Mouse (Mus musculus): Measurements from ENCODE around the gene Yeats2. TPM values are rescaled to one million over a fixed set of nuclear protein-coding genes. Genes with fewer than 3 reads are reported as not detected.

The Yeats2 gene
- polyA plus RNA-seq, 1 experiment from 2014 or later, result 35.8 TPM

- Histone ChIP-seq H3K36me3 (replicated peaks; ENCODE audit: control insufficient read depth, insufficient read depth, low read depth, low read length) (peaks cover 11% of the 10 kb centered on the region), H3K27me3 (ENCODE audit: control insufficient read depth, insufficient read depth, low read length) (no peaks in the 10 kb centered on the region), H3K4me2 (ENCODE audit: low read depth, low read length) (no peak overlapping the region), H3K9me3 (replicated peaks; ENCODE audit: control insufficient read depth, low read length) (no peaks in the 10 kb centered on the region), H3K27ac (replicated peaks; ENCODE audit: low read depth, low read length) (no peak overlapping the region), H3K9ac (replicated peaks; ENCODE audit: low read length) (no peak overlapping the region), H3K4me3 (ENCODE audit: low read depth, low read length) (no peak overlapping the region), H3K4me1 (ENCODE audit: control insufficient read depth, insufficient read depth, low read length) (no peaks in the 10 kb centered on the region)
- no peak for ATAC-seq (replicated peaks; ENCODE audit: insufficient number of reproducible peaks, low FRiP score, low TSS enrichment, low read depth)
- 82% methylated on average over 2 of the region's 2 CpGs for WGBS
- DNase-seq (ENCODE audit: low spot score), result no peak
Observed at GRCm38 (mm10) chr16:20160130-20160529, 19.3 kb downstream of the Yeats2 start.

GRCm38 (mm10) chr16:20169071-20169470, 28.2 kb downstream of the Yeats2 start:
- H3K36me3 ChIP-seq (replicated peaks; ENCODE audit: control insufficient read depth, insufficient read depth, low read depth, low read length), result peaks cover 3% of the 10 kb centered on the region; the same call in 1 of the 2 replicates
- H3K27me3 ChIP-seq (ENCODE audit: control insufficient read depth, insufficient read depth, low read length), result no peaks in the 10 kb centered on the region
- no peak for DNase-seq (ENCODE audit: low spot score)
- no peak overlapping the region for H3K27ac ChIP-seq (replicated peaks; ENCODE audit: low read depth, low read length)
- ATAC-seq (replicated peaks; ENCODE audit: insufficient number of reproducible peaks, low FRiP score, low TSS enrichment, low read depth), result no peak
- H3K4me2 ChIP-seq (ENCODE audit: low read depth, low read length), result no peak overlapping the region
- H3K9ac ChIP-seq (replicated peaks; ENCODE audit: low read length), result no peak overlapping the region
- H3K9me3 ChIP-seq (replicated peaks; ENCODE audit: control insufficient read depth, low read length), result no peaks in the 10 kb centered on the region
- H3K4me1 ChIP-seq (ENCODE audit: control insufficient read depth, insufficient read depth, low read length), result no peaks in the 10 kb centered on the region
- H3K4me3 ChIP-seq (ENCODE audit: low read depth, low read length), result no peak overlapping the region
- WGBS, result 94% methylated on average over 3 of the region's 3 CpGs

- H3K9ac ChIP-seq (replicated peaks; ENCODE audit: low read length), result no peak overlapping the region
- 83% methylated on average over 3 of the region's 3 CpGs for WGBS
- DNase-seq (ENCODE audit: low spot score) (no peak), ATAC-seq (replicated peaks; ENCODE audit: insufficient number of reproducible peaks, low FRiP score, low TSS enrichment, low read depth) (no peak)
- peaks cover 7% of the 10 kb centered on the region for H3K36me3 ChIP-seq (replicated peaks; ENCODE audit: control insufficient read depth, insufficient read depth, low read depth, low read length)
- H3K4me2 ChIP-seq (ENCODE audit: low read depth, low read length), result no peak overlapping the region
- H3K4me1 ChIP-seq (ENCODE audit: control insufficient read depth, insufficient read depth, low read length), result no peaks in the 10 kb centered on the region
- no peaks in the 10 kb centered on the region for H3K9me3 ChIP-seq (replicated peaks; ENCODE audit: control insufficient read depth, low read length)
- no peak overlapping the region for H3K27ac ChIP-seq (replicated peaks; ENCODE audit: low read depth, low read length)
- no peaks in the 10 kb centered on the region for H3K27me3 ChIP-seq (ENCODE audit: control insufficient read depth, insufficient read depth, low read length)
- H3K4me3 ChIP-seq (ENCODE audit: low read depth, low read length), result no peak overlapping the region
Observed at GRCm38 (mm10) chr16:20169471-20170106, 28.7 kb downstream of the Yeats2 start.

GRCm38 (mm10) chr16:20179406-20180175, 38.7 kb downstream of the Yeats2 start:
- peaks cover 7% of the 10 kb centered on the region for H3K36me3 ChIP-seq (replicated peaks; ENCODE audit: control insufficient read depth, insufficient read depth, low read depth, low read length)
- H3K4me2 ChIP-seq (ENCODE audit: low read depth, low read length), result no peak overlapping the region
- H3K9me3 ChIP-seq (replicated peaks; ENCODE audit: control insufficient read depth, low read length), result no peaks in the 10 kb centered on the region
- no peak overlapping the region for H3K4me3 ChIP-seq (ENCODE audit: low read depth, low read length)
- no peak for ATAC-seq (replicated peaks; ENCODE audit: insufficient number of reproducible peaks, low FRiP score, low TSS enrichment, low read depth)
- H3K27me3 ChIP-seq (ENCODE audit: control insufficient read depth, insufficient read depth, low read length), result no peaks in the 10 kb centered on the region
- DNase-seq (ENCODE audit: low spot score), result no peak
- no peak overlapping the region for H3K27ac ChIP-seq (replicated peaks; ENCODE audit: low read depth, low read length)
- H3K9ac ChIP-seq (replicated peaks; ENCODE audit: low read length), result no peak overlapping the region
- H3K4me1 ChIP-seq (ENCODE audit: control insufficient read depth, insufficient read depth, low read length), result no peaks in the 10 kb centered on the region
- 85% methylated on average over 23 of the region's 23 CpGs for WGBS

- no peak overlapping the region for H3K4me3 ChIP-seq (ENCODE audit: low read depth, low read length)
- no peak overlapping the region for H3K4me2 ChIP-seq (ENCODE audit: low read depth, low read length)
- H3K9me3 ChIP-seq (replicated peaks; ENCODE audit: control insufficient read depth, low read length), result no peaks in the 10 kb centered on the region
- peak; percentile 34 for DNase-seq (ENCODE audit: low spot score)
- no peak for ATAC-seq (replicated peaks; ENCODE audit: insufficient number of reproducible peaks, low FRiP score, low TSS enrichment, low read depth)
- H3K27ac ChIP-seq (replicated peaks; ENCODE audit: low read depth, low read length), result no peak overlapping the region
- no peak overlapping the region for H3K9ac ChIP-seq (replicated peaks; ENCODE audit: low read length)
- no peaks in the 10 kb centered on the region for H3K4me1 ChIP-seq (ENCODE audit: control insufficient read depth, insufficient read depth, low read length)
- 67% methylated on average over 2 of the region's 2 CpGs for WGBS
- no peaks in the 10 kb centered on the region for H3K27me3 ChIP-seq (ENCODE audit: control insufficient read depth, insufficient read depth, low read length)
- H3K36me3 ChIP-seq (replicated peaks; ENCODE audit: control insufficient read depth, insufficient read depth, low read depth, low read length), result peaks cover 3% of the 10 kb centered on the region
Observed at GRCm38 (mm10) chr16:20185368-20185767, 44.5 kb downstream of the Yeats2 start.

- Histone ChIP-seq H3K27ac (replicated peaks; ENCODE audit: low read depth, low read length) (no peak overlapping the region), H3K4me1 (ENCODE audit: control insufficient read depth, insufficient read depth, low read length) (no peaks in the 10 kb centered on the region), H3K4me3 (ENCODE audit: low read depth, low read length) (no peak overlapping the region), H3K36me3 (replicated peaks; ENCODE audit: control insufficient read depth, insufficient read depth, low read depth, low read length) (peaks cover 7% of the 10 kb centered on the region), H3K9me3 (replicated peaks; ENCODE audit: control insufficient read depth, low read length) (no peaks in the 10 kb centered on the region), H3K4me2 (ENCODE audit: low read depth, low read length) (no peak overlapping the region), H3K27me3 (ENCODE audit: control insufficient read depth, insufficient read depth, low read length) (no peaks in the 10 kb centered on the region), H3K9ac (replicated peaks; ENCODE audit: low read length) (no peak overlapping the region)
- ATAC-seq (replicated peaks; ENCODE audit: insufficient number of reproducible peaks, low FRiP score, low TSS enrichment, low read depth) (no peak), DNase-seq (ENCODE audit: low spot score) (no peak)
- WGBS, result 84% methylated on average over 3 of the region's 3 CpGs
Observed at GRCm38 (mm10) chr16:20191161-20191882, 50.5 kb downstream of the Yeats2 start.

- no peak overlapping the region for H3K9ac ChIP-seq (replicated peaks; ENCODE audit: low read length)
- ATAC-seq (replicated peaks; ENCODE audit: insufficient number of reproducible peaks, low FRiP score, low TSS enrichment, low read depth) (no peak), DNase-seq (ENCODE audit: low spot score) (no peak)
- H3K4me2 ChIP-seq (ENCODE audit: low read depth, low read length), result no peak overlapping the region
- H3K36me3 ChIP-seq (replicated peaks; ENCODE audit: control insufficient read depth, insufficient read depth, low read depth, low read length), result peaks cover 7% of the 10 kb centered on the region
- H3K9me3 ChIP-seq (replicated peaks; ENCODE audit: control insufficient read depth, low read length), result no peaks in the 10 kb centered on the region
- H3K27ac ChIP-seq (replicated peaks; ENCODE audit: low read depth, low read length), result no peak overlapping the region
- H3K4me1 ChIP-seq (ENCODE audit: control insufficient read depth, insufficient read depth, low read length), result no peaks in the 10 kb centered on the region
- no peaks in the 10 kb centered on the region for H3K27me3 ChIP-seq (ENCODE audit: control insufficient read depth, insufficient read depth, low read length)
- no peak overlapping the region for H3K4me3 ChIP-seq (ENCODE audit: low read depth, low read length)
Observed at GRCm38 (mm10) chr16:20192043-20192442, 51.2 kb downstream of the Yeats2 start.

GRCm38 (mm10) chr16:20195546-20195945, 54.7 kb downstream of the Yeats2 start:
- Histone ChIP-seq H3K9ac (replicated peaks; ENCODE audit: low read length) (no peak overlapping the region), H3K4me2 (ENCODE audit: low read depth, low read length) (no peak overlapping the region), H3K36me3 (replicated peaks; ENCODE audit: control insufficient read depth, insufficient read depth, low read depth, low read length) (peaks cover 9% of the 10 kb centered on the region), H3K9me3 (replicated peaks; ENCODE audit: control insufficient read depth, low read length) (no peaks in the 10 kb centered on the region), H3K27me3 (ENCODE audit: control insufficient read depth, insufficient read depth, low read length) (no peaks in the 10 kb centered on the region), H3K27ac (replicated peaks; ENCODE audit: low read depth, low read length) (no peak overlapping the region), H3K4me1 (ENCODE audit: control insufficient read depth, insufficient read depth, low read length) (no peaks in the 10 kb centered on the region), H3K4me3 (ENCODE audit: low read depth, low read length) (no peak overlapping the region)
- ATAC-seq (replicated peaks; ENCODE audit: insufficient number of reproducible peaks, low FRiP score, low TSS enrichment, low read depth), result no peak
- 93% methylated on average over 3 of the region's 3 CpGs for WGBS
- peak; percentile 43 for DNase-seq (ENCODE audit: low spot score)
